ENCODE assay signal across 8 mouse cellular contexts in genomic region chr13:93771031-93771587, GRCm38 (mm10). TPM values are rescaled to one million over a fixed set of nuclear protein-coding genes. Genes with fewer than 3 reads are reported as not detected.
DNase-seq lines count a peak whose midpoint lies in the region; ATAC-seq lines count a peak whose summit lies in the region.

No protein-coding gene starts in this region.

- H3K9ac ChIP-seq in kidney, embryonic 15.5 days: peak overlapping the region; percentile 79
- peak overlapping the region; percentile 82 for H3K9ac ChIP-seq in forebrain, embryonic 12.5 days
- peak overlapping the region; percentile 88 for H3K9ac ChIP-seq in limb, embryonic 12.5 days (replicated peaks)
- H3K9ac ChIP-seq in neural tube, embryonic 15.5 days (replicated peaks): peak overlapping the region; percentile 84

- peak overlapping the region; percentile 99 for H3K4me2 ChIP-seq in kidney, embryonic 15.5 days
- H3K4me2 ChIP-seq in forebrain, embryonic 12.5 days: peak overlapping the region; percentile 85
- H3K4me2 ChIP-seq in limb, embryonic 12.5 days: peak overlapping the region; percentile 89
- H3K4me2 ChIP-seq in neural tube, embryonic 15.5 days: peak overlapping the region; percentile 98

- H3K9me3 ChIP-seq in kidney, embryonic 15.5 days (replicated peaks): no peaks in the 10 kb centered on the region
- no peaks in the 10 kb centered on the region for H3K9me3 ChIP-seq in forebrain, embryonic 12.5 days
- H3K9me3 ChIP-seq in limb, embryonic 12.5 days: no peaks in the 10 kb centered on the region
- no peaks in the 10 kb centered on the region for H3K9me3 ChIP-seq in neural tube, embryonic 15.5 days (replicated peaks)

- no peaks in the 10 kb centered on the region for H3K36me3 ChIP-seq in kidney, embryonic 15.5 days
- H3K36me3 ChIP-seq in forebrain, embryonic 12.5 days (replicated peaks): no peaks in the 10 kb centered on the region
- no peaks in the 10 kb centered on the region for H3K36me3 ChIP-seq in limb, embryonic 12.5 days
- H3K36me3 ChIP-seq in neural tube, embryonic 15.5 days: no peaks in the 10 kb centered on the region

- DNase-seq in kidney, postnatal 36 days: no peak
- peak; percentile 63 for DNase-seq in MN1 (ENCODE audit: low spot score)
- no peak for DNase-seq in ovary, adult 18-20 months (ENCODE audit: low spot score)
- no peak for DNase-seq in thymus, postnatal 36 days

- peak; percentile 47 for ATAC-seq in kidney, embryonic 15.5 days (replicated peaks; ENCODE audit: low FRiP score)
- peak; percentile 58 for ATAC-seq in forebrain, embryonic 12.5 days (ENCODE audit: low FRiP score)
- ATAC-seq in limb, embryonic 12.5 days (ENCODE audit: insufficient number of reproducible peaks, insufficient read depth, low FRiP score, low TSS enrichment, low read depth): no peak
- ATAC-seq in neural tube, embryonic 15.5 days (ENCODE audit: low FRiP score): peak; percentile 45

- H3K27me3 ChIP-seq in kidney, embryonic 15.5 days: no peaks in the 10 kb centered on the region
- peaks cover 2% of the 10 kb centered on the region; the same call in 1 of the 2 replicates for H3K27me3 ChIP-seq in forebrain, embryonic 12.5 days
- no peaks in the 10 kb centered on the region for H3K27me3 ChIP-seq in limb, embryonic 12.5 days
- no peaks in the 10 kb centered on the region for H3K27me3 ChIP-seq in neural tube, embryonic 15.5 days (replicated peaks)

- WGBS in kidney, embryonic 15.5 days: 17% methylated on average over 9 of the region's 9 CpGs
- WGBS in forebrain, embryonic 12.5 days: 40% methylated on average over 9 of the region's 9 CpGs
- 34% methylated on average over 9 of the region's 9 CpGs for WGBS in limb, embryonic 12.5 days
- 27% methylated on average over 9 of the region's 9 CpGs for WGBS in neural tube, embryonic 15.5 days

- H3K4me3 ChIP-seq in kidney, embryonic 15.5 days (replicated peaks): peak overlapping the region; percentile 72
- H3K4me3 ChIP-seq in forebrain, embryonic 12.5 days (replicated peaks): peak overlapping the region; percentile 66
- peak overlapping the region; percentile 67 for H3K4me3 ChIP-seq in limb, embryonic 12.5 days (replicated peaks)
- H3K4me3 ChIP-seq in neural tube, embryonic 15.5 days (replicated peaks): peak overlapping the region; percentile 60

- H3K4me1 ChIP-seq in kidney, embryonic 15.5 days: peaks cover 24% of the 10 kb centered on the region
- peaks cover 17% of the 10 kb centered on the region; the same call in 1 of the 2 replicates for H3K4me1 ChIP-seq in forebrain, embryonic 12.5 days
- H3K4me1 ChIP-seq in limb, embryonic 12.5 days (replicated peaks): peaks cover 13% of the 10 kb centered on the region
- peaks cover 24% of the 10 kb centered on the region for H3K4me1 ChIP-seq in neural tube, embryonic 15.5 days

- H3K27ac ChIP-seq in kidney, embryonic 15.5 days: peak overlapping the region; percentile 92
- H3K27ac ChIP-seq in forebrain, embryonic 12.5 days: peak overlapping the region; percentile 83
- H3K27ac ChIP-seq in limb, embryonic 12.5 days: peak overlapping the region; percentile 95
- H3K27ac ChIP-seq in neural tube, embryonic 15.5 days (replicated peaks): peak overlapping the region; percentile 92

RNA-seq across cellular contexts. Expression of gene Arsb, which starts 0.3 kb away (rescaled TPM):
- polyA plus RNA-seq in kidney, embryonic 15.5 days (2015; fragmentation: Nextera tagmentation; extraction: Ambion mirVana): 12.7 and 13.9 TPM in 2 replicates
- 7.2 and 7.3 TPM in 2 replicates for polyA plus RNA-seq in forebrain, embryonic 12.5 days (2016; fragmentation: Nextera tagmentation; extraction: Ambion mirVana)
- 7.9 and 9.3 TPM in 2 replicates for polyA plus RNA-seq in limb, embryonic 12.5 days (2016; fragmentation: Nextera tagmentation; extraction: Ambion mirVana)
- polyA plus RNA-seq in neural tube, embryonic 15.5 days (2015; fragmentation: Nextera tagmentation; extraction: Ambion mirVana): 8.9 and 10.2 TPM in 2 replicates
